Comparison of ENCODE assay signal across 8 mouse cellular contexts in genomic region chr17:67698301-67698700, GRCm38 (mm10). TPM values are rescaled to one million over a fixed set of nuclear protein-coding genes. Genes with fewer than 3 reads are reported as not detected.
DNase-seq lines count a peak whose midpoint lies in the region.

No protein-coding gene starts in this region.

- intact Hi-C loops in left cerebral cortex, postnatal 4 days (cut with DNase I) = no loop called here

- DNase-seq in adrenal gland, postnatal 14 days = peak; percentile 71
- DNase-seq in adrenal gland, postnatal 4 days (ENCODE audit: low spot score in 2 of 2) = no peak
- peak; percentile 33 for DNase-seq in right cerebral cortex, postnatal 4 days
- DNase-seq in right cerebral cortex, postnatal 25 days = no peak
- DNase-seq in left cerebral cortex, postnatal 4 days = peak; percentile 52
- DNase-seq in retina, embryonic 14.5 days (ENCODE audit: low spot score) = peak; percentile 86
- no peak for DNase-seq in spleen, postnatal 14 days (ENCODE audit: low spot score in 2 of 2)
- no peak for DNase-seq in thymus, postnatal 14 days

RNA-seq across cellular contexts. Expression of gene Lama1, which starts 1.2 kb away (rescaled TPM):
- total RNA-seq in adrenal gland, postnatal 14 days (2021) = 10.3 and 12.1 TPM in 2 replicates
- total RNA-seq in adrenal gland, postnatal 4 days (2021) = 10 to 100 TPM; 21.6 to 34.4 TPM
- total RNA-seq in left cerebral cortex, postnatal 4 days (2021) = 10 to 100 TPM; 10.3 to 10.5 TPM

Comparison
In these comparisons a context has a peak if more than half of its experiments do, and no peak if none do; other contexts are left out.
1. DNase-seq: peak in adrenal gland, postnatal 14 days (single experiment), right cerebral cortex, postnatal 4 days (single experiment), left cerebral cortex, postnatal 4 days (single experiment) and retina, embryonic 14.5 days (single experiment); none in adrenal gland, postnatal 4 days (0 of 2), right cerebral cortex, postnatal 25 days (single experiment), spleen, postnatal 14 days (0 of 2) and thymus, postnatal 14 days (single experiment).